Mouse (Mus musculus): ENCODE data around the gene Crcp. TPM values are rescaled to one million over a fixed set of nuclear protein-coding genes. Genes with fewer than 3 reads are reported as not detected.

Crcp gene
- polyA plus RNA-seq, 1 experiment from 2014 or later, result 24.9 TPM

GRCm38 (mm10) chr5:130059413-130060328 lies 30.6 kb downstream of the Crcp start:
- Histone ChIP-seq H3K4me2 (ENCODE audit: low read depth, low read length) (no peak overlapping the region), H3K9ac (ENCODE audit: low read depth, low read length) (no peak overlapping the region), H3K9me3 (ENCODE audit: control insufficient read depth, low read length) (no peaks in the 10 kb centered on the region), H3K27ac (replicated peaks; ENCODE audit: low read depth, low read length) (peak overlapping the region; percentile 28; the same call in 1 of the 2 replicates), H3K27me3 (replicated peaks; ENCODE audit: control insufficient read depth, insufficient read depth, low read length) (no peaks in the 10 kb centered on the region), H3K36me3 (ENCODE audit: control insufficient read depth, insufficient read depth, low read length) (peaks cover 29% of the 10 kb centered on the region), H3K4me1 (ENCODE audit: control insufficient read depth, insufficient read depth, low read length) (no peaks in the 10 kb centered on the region), H3K4me3 (ENCODE audit: low read depth, low read length) (no peak overlapping the region)
- DNase-seq (ENCODE audit: low spot score) (peak; percentile 40), ATAC-seq (ENCODE audit: low read depth) (peak; percentile 41; the same call in 1 of the 2 replicates)
- WGBS, result 76% methylated on average over 12 of the region's 12 CpGs

GRCm38 (mm10) chr5:130060329-130060665 lies 31.2 kb downstream of the Crcp start:
- no peaks in the 10 kb centered on the region for H3K9me3 ChIP-seq (ENCODE audit: control insufficient read depth, low read length)
- H3K27ac ChIP-seq (replicated peaks; ENCODE audit: low read depth, low read length), result no peak overlapping the region
- DNase-seq (ENCODE audit: low spot score) (no peak), ATAC-seq (ENCODE audit: low read depth) (no peak)
- 88% methylated on average over 4 of the region's 4 CpGs for WGBS
- H3K4me1 ChIP-seq (ENCODE audit: control insufficient read depth, insufficient read depth, low read length), result no peaks in the 10 kb centered on the region
- H3K36me3 ChIP-seq (ENCODE audit: control insufficient read depth, insufficient read depth, low read length), result peaks cover 25% of the 10 kb centered on the region
- no peak overlapping the region for H3K4me3 ChIP-seq (ENCODE audit: low read depth, low read length)
- no peaks in the 10 kb centered on the region for H3K27me3 ChIP-seq (replicated peaks; ENCODE audit: control insufficient read depth, insufficient read depth, low read length)
- H3K4me2 ChIP-seq (ENCODE audit: low read depth, low read length), result no peak overlapping the region
- H3K9ac ChIP-seq (ENCODE audit: low read depth, low read length), result no peak overlapping the region

- H3K4me3 ChIP-seq (ENCODE audit: low read depth, low read length), result no peak overlapping the region
- no peak overlapping the region for H3K9ac ChIP-seq (ENCODE audit: low read depth, low read length)
- no peak for ATAC-seq (ENCODE audit: low read depth)
- peaks cover 25% of the 10 kb centered on the region for H3K36me3 ChIP-seq (ENCODE audit: control insufficient read depth, insufficient read depth, low read length)
- H3K27me3 ChIP-seq (replicated peaks; ENCODE audit: control insufficient read depth, insufficient read depth, low read length), result no peaks in the 10 kb centered on the region
- H3K27ac ChIP-seq (replicated peaks; ENCODE audit: low read depth, low read length), result no peak overlapping the region
- no peaks in the 10 kb centered on the region for H3K9me3 ChIP-seq (ENCODE audit: control insufficient read depth, low read length)
- no peak overlapping the region for H3K4me2 ChIP-seq (ENCODE audit: low read depth, low read length)
- peak; percentile 37 for DNase-seq (ENCODE audit: low spot score)
- 65% methylated on average over 2 of the region's 2 CpGs for WGBS
- H3K4me1 ChIP-seq (ENCODE audit: control insufficient read depth, insufficient read depth, low read length), result no peaks in the 10 kb centered on the region
These were observed 33.0 kb downstream of the Crcp start for GRCm38 (mm10) chr5:130062096-130062495.

DNA sequence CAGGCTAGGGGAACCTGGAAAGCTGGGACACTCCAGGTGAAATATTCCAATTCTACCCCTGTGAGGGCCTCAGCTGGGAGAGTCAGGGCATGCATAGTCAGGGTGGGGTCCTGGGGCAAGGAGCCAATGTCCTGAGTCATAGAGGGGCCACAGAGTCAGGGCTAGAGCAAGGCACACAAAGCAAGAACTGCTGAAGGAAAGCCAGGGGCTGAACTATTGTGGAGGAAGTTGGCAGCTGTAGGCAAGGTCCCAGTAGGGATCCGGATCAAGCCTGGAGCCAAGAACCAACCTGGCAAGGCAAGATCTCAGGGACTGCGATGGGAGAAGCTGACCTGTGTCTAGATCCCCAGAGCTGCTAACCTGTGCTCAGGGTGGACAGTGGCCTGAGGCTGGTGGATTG lies 34.7 kb downstream of the Crcp start:
- ATAC-seq (ENCODE audit: low read depth), result no peak
- Histone ChIP-seq H3K4me3 (ENCODE audit: low read depth, low read length) (no peak overlapping the region), H3K27ac (replicated peaks; ENCODE audit: low read depth, low read length) (no peak overlapping the region), H3K9ac (ENCODE audit: low read depth, low read length) (no peak overlapping the region), H3K4me2 (ENCODE audit: low read depth, low read length) (no peak overlapping the region), H3K27me3 (replicated peaks; ENCODE audit: control insufficient read depth, insufficient read depth, low read length) (no peaks in the 10 kb centered on the region), H3K4me1 (ENCODE audit: control insufficient read depth, insufficient read depth, low read length) (no peaks in the 10 kb centered on the region), H3K9me3 (ENCODE audit: control insufficient read depth, low read length) (no peaks in the 10 kb centered on the region), H3K36me3 (ENCODE audit: control insufficient read depth, insufficient read depth, low read length) (peaks cover 25% of the 10 kb centered on the region)
- WGBS, result 78% methylated on average over 2 of the region's 2 CpGs
- DNase-seq (ENCODE audit: low spot score), result no peak

- H3K4me3 ChIP-seq (ENCODE audit: low read depth, low read length), result no peak overlapping the region
- H3K4me2 ChIP-seq (ENCODE audit: low read depth, low read length), result no peak overlapping the region
- no peaks in the 10 kb centered on the region for H3K9me3 ChIP-seq (ENCODE audit: control insufficient read depth, low read length)
- ATAC-seq (ENCODE audit: low read depth), result no peak
- no peaks in the 10 kb centered on the region for H3K27me3 ChIP-seq (replicated peaks; ENCODE audit: control insufficient read depth, insufficient read depth, low read length)
- H3K27ac ChIP-seq (replicated peaks; ENCODE audit: low read depth, low read length), result no peak overlapping the region
- 95% methylated on average over 1 of the region's 1 CpGs for WGBS
- peaks cover 8% of the 10 kb centered on the region; the same call in 1 of the 2 replicates for H3K36me3 ChIP-seq (ENCODE audit: control insufficient read depth, insufficient read depth, low read length)
- no peak for DNase-seq (ENCODE audit: low spot score)
- no peak overlapping the region for H3K9ac ChIP-seq (ENCODE audit: low read depth, low read length)
- no peaks in the 10 kb centered on the region for H3K4me1 ChIP-seq (ENCODE audit: control insufficient read depth, insufficient read depth, low read length)
These were observed 36.5 kb downstream of the Crcp start for GRCm38 (mm10) chr5:130065579-130065978.

DNA sequence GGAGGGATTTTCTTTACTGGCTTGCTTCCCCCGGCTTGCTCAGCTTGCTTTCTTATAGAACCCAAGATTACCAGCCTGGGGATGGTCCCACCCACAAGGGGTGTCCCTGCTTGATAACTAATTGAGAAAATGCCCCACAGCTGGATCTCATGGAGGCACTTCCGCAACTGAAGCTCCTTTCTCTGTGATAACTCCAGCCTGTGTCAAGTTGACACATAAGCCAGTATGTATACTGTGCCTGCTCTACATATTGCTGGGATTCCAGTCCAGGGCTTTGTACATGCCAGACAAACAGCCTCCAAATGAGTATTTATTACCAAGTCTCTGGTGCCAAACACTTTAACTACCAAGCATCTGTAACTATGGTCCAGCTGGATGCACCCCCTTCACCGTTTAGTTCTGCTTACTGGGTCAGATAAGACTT lies 38.8 kb downstream of the Crcp start:
- Histone ChIP-seq H3K4me2 (ENCODE audit: low read depth, low read length) (no peak overlapping the region), H3K27ac (replicated peaks; ENCODE audit: low read depth, low read length) (no peak overlapping the region), H3K36me3 (ENCODE audit: control insufficient read depth, insufficient read depth, low read length) (no peaks in the 10 kb centered on the region), H3K27me3 (replicated peaks; ENCODE audit: control insufficient read depth, insufficient read depth, low read length) (no peaks in the 10 kb centered on the region), H3K9me3 (ENCODE audit: control insufficient read depth, low read length) (no peaks in the 10 kb centered on the region), H3K9ac (ENCODE audit: low read depth, low read length) (no peak overlapping the region), H3K4me1 (ENCODE audit: control insufficient read depth, insufficient read depth, low read length) (no peaks in the 10 kb centered on the region), H3K4me3 (ENCODE audit: low read depth, low read length) (no peak overlapping the region)
- no peak for DNase-seq (ENCODE audit: low spot score)
- no peak for ATAC-seq (ENCODE audit: low read depth)
- WGBS, result 69% methylated on average over 3 of the region's 3 CpGs

DNA sequence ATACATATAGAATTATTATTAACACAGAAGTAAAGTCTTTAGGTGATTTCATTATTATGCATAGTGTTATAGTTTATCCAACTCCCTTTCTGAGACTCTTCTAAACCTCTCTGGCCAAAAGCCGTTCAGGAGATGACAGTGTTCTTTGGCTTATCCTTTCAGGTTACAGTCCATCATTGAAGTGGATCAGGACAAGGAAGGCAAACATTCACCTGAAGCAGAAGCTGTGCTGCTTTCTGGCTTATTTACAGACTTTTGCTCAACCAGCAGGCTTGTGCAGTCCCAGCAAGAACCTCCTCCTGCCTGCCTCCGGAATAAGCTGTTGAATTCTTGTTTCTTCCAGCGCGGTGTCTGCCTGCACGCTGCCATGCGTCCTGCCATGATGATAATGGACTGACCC lies 43.9 kb downstream of the Crcp start, which contains the start of gene Tpst1:
Gene Tpst1, plus strand, starts transcription at position 301 of the 400 bp plus-strand sequence.
- WGBS, result 90% methylated on average over 6 of the region's 6 CpGs
- Histone ChIP-seq H3K36me3 (ENCODE audit: control insufficient read depth, insufficient read depth, low read length) (no peaks in the 10 kb centered on the region), H3K9me3 (ENCODE audit: control insufficient read depth, low read length) (no peaks in the 10 kb centered on the region), H3K4me1 (ENCODE audit: control insufficient read depth, insufficient read depth, low read length) (no peaks in the 10 kb centered on the region), H3K4me2 (ENCODE audit: low read depth, low read length) (no peak within 1 kb of the TSS), H3K4me3 (ENCODE audit: low read depth, low read length) (no peak within 1 kb of the TSS), H3K27me3 (replicated peaks; ENCODE audit: control insufficient read depth, insufficient read depth, low read length) (no peaks in the 10 kb centered on the region), H3K27ac (replicated peaks; ENCODE audit: low read depth, low read length) (no peak within 1 kb of the TSS), H3K9ac (ENCODE audit: low read depth, low read length) (no peak within 1 kb of the TSS)
- ATAC-seq (ENCODE audit: low read depth) (no peak), DNase-seq (ENCODE audit: low spot score) (no peak)

- Histone ChIP-seq H3K36me3 (ENCODE audit: control insufficient read depth, insufficient read depth, low read length) (no peaks in the 10 kb centered on the region), H3K9me3 (ENCODE audit: control insufficient read depth, low read length) (no peaks in the 10 kb centered on the region), H3K9ac (ENCODE audit: low read depth, low read length) (no peak overlapping the region), H3K4me2 (ENCODE audit: low read depth, low read length) (no peak overlapping the region), H3K4me3 (ENCODE audit: low read depth, low read length) (no peak overlapping the region), H3K27me3 (replicated peaks; ENCODE audit: control insufficient read depth, insufficient read depth, low read length) (no peaks in the 10 kb centered on the region), H3K4me1 (ENCODE audit: control insufficient read depth, insufficient read depth, low read length) (peaks cover 3% of the 10 kb centered on the region; the same call in 1 of the 2 replicates), H3K27ac (replicated peaks; ENCODE audit: low read depth, low read length) (no peak overlapping the region)
- DNase-seq (ENCODE audit: low spot score) (no peak), ATAC-seq (ENCODE audit: low read depth) (no peak)
- WGBS, result 83% methylated on average over 6 of the region's 6 CpGs
These were observed 45.4 kb downstream of the Crcp start for GRCm38 (mm10) chr5:130074491-130074890.

- no peak for ATAC-seq (ENCODE audit: low read depth)
- WGBS, result 45% methylated on average over 6 of the region's 6 CpGs
These were observed 47.3 kb downstream of the Crcp start for GRCm38 (mm10) chr5:130076396-130076795.

More at GRCm38 (mm10) chr5:130076396-130076795, 47.3 kb downstream of the Crcp start:
- no peaks in the 10 kb centered on the region for H3K27me3 ChIP-seq (replicated peaks; ENCODE audit: control insufficient read depth, insufficient read depth, low read length)
- no peak overlapping the region for H3K4me3 ChIP-seq (ENCODE audit: low read depth, low read length)
- H3K36me3 ChIP-seq (ENCODE audit: control insufficient read depth, insufficient read depth, low read length), result peaks cover 1% of the 10 kb centered on the region; the same call in 1 of the 2 replicates
- peaks cover 9% of the 10 kb centered on the region; the same call in 1 of the 2 replicates for H3K4me1 ChIP-seq (ENCODE audit: control insufficient read depth, insufficient read depth, low read length)
- no peak for DNase-seq (ENCODE audit: low spot score)
- no peak overlapping the region for H3K4me2 ChIP-seq (ENCODE audit: low read depth, low read length)
- H3K27ac ChIP-seq (replicated peaks; ENCODE audit: low read depth, low read length), result no peak overlapping the region
- H3K9me3 ChIP-seq (ENCODE audit: control insufficient read depth, low read length), result peaks cover under 1% of the 10 kb centered on the region
- no peak overlapping the region for H3K9ac ChIP-seq (ENCODE audit: low read depth, low read length)

Measured in embryonic facial prominence, embryonic 14.5 days (tissue).